ENCODE assay signal across 9 mouse cellular contexts in genomic region chr8:116872761-116873342, GRCm38 (mm10). TPM values are rescaled to one million over a fixed set of nuclear protein-coding genes. Genes with fewer than 3 reads are reported as not detected.
DNase-seq lines count a peak whose midpoint lies in the region; TF ChIP-seq lines count a peak whose summit lies in the region.
"Had no signal": no experiment of that assay in that cellular context is flagged by ENCODE, and none has a peak within 500 bp of the region (broad histone marks: within the 10 kb centered on the region; RNA-seq: fewer than 3 reads in every experiment).

No protein-coding gene starts in this region.

- no peaks in the 10 kb centered on the region for H3K36me3 ChIP-seq in splenic B cell, adult 2 months (ENCODE audit: control insufficient read depth, insufficient read depth, low read length, poor library complexity, severe bottlenecking)
- H3K36me3 ChIP-seq: lung, embryonic 15.5 days had no signal

- peak; percentile 22 to 27 for DNase-seq in cerebellum, postnatal 25 days
- no peak for DNase-seq in cerebellum, adult 9-10 months
- DNase-seq in lung, postnatal 10 days: peak; percentile 35
- no peak for DNase-seq in lung, adult 2 months
- DNase-seq in induced T-regulatory cell, adult 2 months (ENCODE audit: low read depth): peak; percentile 66
- DNase-seq in splenic B cell, adult 2 months (ENCODE audit: low read depth, low spot score): peak; percentile 67
- DNase-seq in gastrocnemius, adult 8-10 months (ENCODE audit: low spot score in 2 of 2): no peak
- DNase-seq in adrenal gland, postnatal 4 days (ENCODE audit: low spot score in 2 of 2): no peak

- no peak for TF ChIP-seq CTCF in lung, adult 2 months (IDR thresholded peaks at IDR 0.05; ENCODE audit: insufficient read depth, low read length)

- H3K4me3 ChIP-seq in lung, adult 2 months (replicated peaks; ENCODE audit: extremely low read depth, low read depth, low read length): no peak overlapping the region
- H3K4me3 ChIP-seq: lung, embryonic 15.5 days had no signal

- WGBS in lung, adult 2 months: 56% methylated on average over 2 of the region's 2 CpGs

- H3K27me3 ChIP-seq in splenic B cell, adult 2 months (ENCODE audit: control insufficient read depth, insufficient read depth, low read length, poor library complexity, severe bottlenecking): no peaks in the 10 kb centered on the region
- H3K27me3 ChIP-seq: lung, embryonic 15.5 days had no signal

- TF ChIP-seq POLR2A in lung, adult 2 months (IDR thresholded peaks at IDR 0.05; ENCODE audit: borderline replicate concordance, extremely low read depth, low read depth, low read length): no peak

- H3K4me1 ChIP-seq in lung, adult 2 months (ENCODE audit: control insufficient read depth, insufficient read depth, low read length): no peaks in the 10 kb centered on the region
- H3K4me1 ChIP-seq: lung, embryonic 15.5 days had no signal

RNA-seq across cellular contexts. Expression of gene Cmc2, which starts 48.4 kb away (rescaled TPM):
- 4.8 and 8.1 TPM in 2 replicates for polyA plus RNA-seq in lung, adult 2 months (2012; rRNA removed)
- 10 to 100 TPM; 20.8 to 29.6 (median 26.8) TPM for total RNA-seq in gastrocnemius, adult 8-10 months (2022)
- total RNA-seq in adrenal gland, postnatal 4 days (2021): 10 to 100 TPM; 32.8 to 33.6 TPM

RNA-seq across cellular contexts. Expression of gene Cenpn, which starts 48.7 kb away (rescaled TPM):
- 0.74 and 1.2 TPM in 2 replicates for polyA plus RNA-seq in lung, adult 2 months (2012; rRNA removed)
- under 1 TPM; 0.36 to 0.88 (median 0.57) TPM for total RNA-seq in gastrocnemius, adult 8-10 months (2022)
- total RNA-seq in adrenal gland, postnatal 4 days (2021): 10 to 100 TPM; 16.8 to 18.7 TPM

Comparison
In these comparisons a context has a peak if more than half of its experiments do, and no peak if none do; other contexts are left out.
1. DNase-seq: peak in cerebellum, postnatal 25 days (2 of 2), lung, postnatal 10 days (single experiment), induced T-regulatory cell, adult 2 months (single experiment) and splenic B cell, adult 2 months (single experiment); none in cerebellum, adult 9-10 months (single experiment), lung, adult 2 months (single experiment), gastrocnemius, adult 8-10 months (0 of 2) and adrenal gland, postnatal 4 days (0 of 2).
2. RNA of gene Cenpn, which starts 48.7 kb away (total RNA-seq): 16.8 to 18.7 TPM in adrenal gland, postnatal 4 days; 0.36 to 0.88 TPM in gastrocnemius, adult 8-10 months; every median in the first group is over 4 times any median in the second.